Mouse (Mus musculus) heart, postnatal 10 days (tissue): ENCODE results near the gene Il23r. TPM values are rescaled to one million over a fixed set of nuclear protein-coding genes. Genes with fewer than 3 reads are reported as not detected.

ENCODE experiments used
- DNase-seq, 2 experiments: peaks; one replicate each; pipeline ENCODE4 v3.0.0; 2021
- intact Hi-C: fragments of 180-260 bp; cut with DNase I; formaldehyde crosslinking; loops from one replicate; pipeline ENCODE4 v1.15.1; 2025
- total RNA-seq, 2 experiments: library from RNA; stranded (reverse); gene quantifications; 2 replicates each; pipeline ENCODE4 v1.2.3; 2021

Il23r gene
- total RNA-seq, 2 experiments from 2014 or later = not detected

DNA sequence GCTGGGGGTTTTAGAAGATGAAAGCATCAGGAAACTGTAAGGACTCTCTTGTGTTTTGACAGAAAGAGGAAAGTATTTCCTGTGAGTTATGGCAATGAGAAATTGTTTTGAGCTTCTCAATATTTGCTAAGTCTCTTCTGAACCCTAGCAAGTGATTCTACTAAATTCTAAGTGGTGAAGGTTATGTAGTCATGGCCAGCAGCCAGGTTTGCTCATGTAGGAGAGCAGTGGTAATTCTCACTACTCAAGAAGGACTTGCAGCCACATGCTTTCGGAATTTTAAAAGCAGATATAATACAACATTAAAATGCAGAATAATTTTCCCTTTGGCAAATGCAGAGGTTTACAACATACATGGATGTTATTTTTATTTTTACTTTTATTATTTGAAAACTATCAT is 55.9 kb downstream of the Il23r start:
- intact Hi-C loops = loop anchor here (2.0 to 10.0 kb wide), 3 partner anchors 118 to 471 kb away; no protein-coding TSS in a partner anchor
- no peak for DNase-seq

DNA sequence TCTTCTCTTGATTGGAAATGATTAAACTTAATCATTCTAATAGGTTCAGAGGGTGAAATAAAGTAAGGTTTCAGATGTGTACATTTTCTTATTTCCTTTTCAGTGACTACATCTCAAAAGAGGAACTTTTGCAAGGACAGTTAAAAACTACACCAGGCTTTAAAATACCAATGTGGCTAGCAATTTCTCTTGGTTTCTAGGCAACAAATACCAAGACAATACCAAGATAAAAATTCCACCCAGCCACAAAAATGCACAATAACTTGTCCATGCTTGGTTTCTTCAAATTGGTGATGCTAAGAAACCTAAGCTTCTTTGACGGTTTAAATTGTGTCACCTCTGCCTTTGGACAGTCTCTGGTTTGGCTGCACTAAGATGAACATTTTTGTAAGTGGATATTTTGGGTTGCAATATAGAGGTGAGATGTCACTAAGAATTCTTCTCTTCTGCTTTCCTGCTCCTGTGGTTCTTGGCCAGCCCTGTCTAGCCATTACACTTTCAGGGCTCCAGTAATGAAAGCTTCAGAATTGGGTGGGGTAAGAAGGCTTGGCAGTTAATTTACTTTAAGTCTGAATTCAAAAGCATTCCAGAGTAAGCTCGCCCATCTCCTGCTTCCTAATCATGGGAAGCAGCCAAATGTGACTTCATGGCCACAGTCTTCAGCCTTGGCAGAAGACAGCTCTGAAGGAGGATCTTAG is 56.8 kb downstream of the Il23r start:
- intact Hi-C loops = loop anchor here (5.0 to 10.0 kb wide), 2 partner anchors 118 to 470 kb away; no protein-coding TSS in a partner anchor
- peak; percentile 4 to 5 for DNase-seq

DNA sequence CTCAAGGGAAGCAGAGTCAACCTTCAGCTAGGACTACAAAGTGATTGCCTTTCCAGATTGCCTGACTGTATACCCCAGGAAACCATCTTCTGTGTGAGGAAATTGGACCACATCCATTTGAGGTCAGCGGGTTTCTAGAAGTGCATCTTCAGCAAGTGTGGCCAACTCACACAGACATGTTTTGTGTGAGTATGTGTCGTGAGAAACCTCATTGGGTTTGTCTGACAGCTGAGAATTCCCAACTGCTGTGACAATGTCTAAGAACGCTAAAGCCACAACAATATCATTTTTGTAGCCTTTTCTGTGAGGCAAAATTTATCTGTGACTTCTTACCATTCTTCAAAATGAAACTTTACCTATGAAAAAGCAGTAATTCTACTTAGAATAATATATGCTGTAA is 59.8 kb downstream of the Il23r start:
- DNase-seq = no peak

DNA sequence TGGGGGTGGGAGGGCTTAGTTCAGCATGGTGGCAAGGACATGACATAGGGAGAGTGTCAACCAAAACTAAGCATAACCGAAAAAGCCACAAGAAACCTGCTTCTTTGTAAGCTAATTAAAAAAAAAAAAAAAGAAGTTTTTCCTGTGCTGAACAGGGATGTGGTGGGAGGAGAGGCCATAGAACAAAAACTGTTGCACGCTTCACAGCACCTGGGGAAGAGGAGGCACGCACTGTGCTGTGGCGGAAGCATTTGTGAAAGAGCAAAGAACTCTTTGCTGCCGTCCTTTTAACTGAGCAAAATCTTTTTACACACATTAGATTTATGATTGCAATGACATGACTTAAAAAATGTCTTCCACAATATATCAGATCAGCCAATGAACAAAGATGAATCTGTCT is 69.9 kb downstream of the Il23r start:
- DNase-seq = no peak
- intact Hi-C loops = no loop called here

More for the DNA sequence above, 59.8 kb downstream of the Il23r start:
- intact Hi-C loops = loop anchor here (10.0 kb wide), 1 partner anchor 467 kb away; no protein-coding TSS in a partner anchor

DNA sequence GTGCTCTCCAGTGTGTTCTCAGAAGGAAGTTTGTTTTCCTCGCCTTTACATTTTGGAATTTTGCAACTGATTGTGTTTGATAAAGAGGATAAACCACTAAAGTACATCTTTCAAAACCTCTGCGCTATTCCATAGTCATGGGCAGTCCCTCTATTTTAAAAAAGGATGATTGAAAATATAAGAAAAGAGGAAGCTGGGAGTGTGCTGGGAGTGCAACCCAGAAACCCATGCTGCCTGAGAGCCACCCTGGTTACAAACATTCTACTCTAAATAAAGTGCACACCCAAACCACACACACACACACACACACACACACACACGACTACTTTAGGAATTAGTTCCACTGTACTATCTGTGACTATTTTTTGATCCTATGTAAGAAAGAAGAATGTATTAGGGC is 75.1 kb downstream of the Il23r start:
- intact Hi-C loops = no loop called here
- no peak for DNase-seq

DNA sequence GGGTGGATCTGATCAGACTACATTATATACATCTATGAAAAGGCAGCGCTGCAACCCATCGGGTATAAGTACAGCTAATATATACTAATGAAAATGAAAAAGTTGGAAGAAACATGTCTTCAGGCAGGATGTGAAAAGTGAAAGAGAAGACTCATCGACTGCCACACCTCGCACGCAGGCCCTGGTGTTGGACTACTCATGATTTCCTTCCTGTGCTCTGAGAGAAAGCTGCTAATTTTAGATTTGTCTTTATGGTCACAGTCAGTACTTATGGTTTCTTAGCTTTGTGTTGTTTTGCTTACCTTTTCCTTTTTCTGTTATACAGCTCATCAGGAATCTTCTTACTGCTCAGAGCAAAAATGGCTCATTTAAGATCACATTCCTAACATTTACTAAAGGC is 76.4 kb downstream of the Il23r start:
- intact Hi-C loops = no loop called here
- DNase-seq = no peak

DNA sequence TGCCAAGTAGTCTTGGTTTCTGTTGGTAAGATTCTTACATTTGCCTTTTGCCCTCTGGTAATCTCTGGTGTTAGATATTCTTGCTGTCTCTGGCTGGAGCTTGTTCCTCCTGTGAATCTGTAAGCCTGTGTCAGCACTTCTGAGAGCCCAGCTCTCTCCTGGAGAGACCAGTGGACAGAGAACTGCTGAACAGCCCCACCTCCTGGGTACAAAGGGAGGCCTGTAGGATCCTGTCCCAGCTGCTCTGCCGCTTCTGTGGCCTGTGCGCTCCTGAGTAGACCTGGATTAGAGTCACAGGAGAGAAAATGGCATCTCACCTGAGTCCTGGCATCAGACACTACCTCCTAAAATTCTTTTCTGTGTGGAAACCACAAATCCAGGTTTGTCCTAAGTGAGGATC is 78.3 kb downstream of the Il23r start:
- intact Hi-C loops = no loop called here
- DNase-seq = no peak

DNA sequence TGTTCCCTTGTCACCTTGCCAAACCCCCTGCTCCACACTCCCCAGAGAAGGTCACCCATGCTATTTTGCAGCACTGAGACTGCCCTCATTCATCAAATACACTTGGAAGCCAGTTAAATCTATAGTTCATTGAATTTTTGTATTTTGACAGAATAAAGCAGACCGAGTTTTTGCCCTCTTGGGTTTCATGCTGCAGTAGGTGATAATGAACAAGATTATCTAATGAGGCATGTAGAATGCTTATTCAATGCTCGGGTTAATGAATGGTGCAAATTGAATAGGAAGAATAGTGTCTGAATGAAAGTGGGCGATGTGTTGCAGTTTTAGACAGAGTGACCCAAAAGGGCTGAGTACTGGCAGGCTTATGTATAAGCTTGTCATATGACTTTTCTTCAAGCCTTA is 86.4 kb downstream of the Il23r start:
- no peak for DNase-seq

DNA sequence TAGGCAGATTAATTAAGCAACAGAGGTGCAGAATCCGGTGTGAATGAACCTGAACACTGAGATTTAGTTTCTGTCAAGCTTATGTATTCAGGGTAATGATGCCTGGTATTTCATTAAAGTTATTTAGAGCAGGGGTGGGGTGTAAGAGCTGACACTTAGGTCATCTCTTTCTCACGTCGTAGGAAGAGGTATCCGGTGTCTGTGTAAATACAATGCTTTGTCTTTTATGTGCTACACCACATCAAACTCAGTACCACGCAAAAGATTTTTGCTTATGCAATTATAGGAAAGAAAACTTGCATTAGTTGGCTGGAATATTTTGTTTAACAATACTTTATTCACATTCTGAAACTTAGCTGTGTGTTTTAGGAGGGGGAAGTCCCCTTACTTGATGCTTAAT is 92.1 kb downstream of the Il23r start:
- intact Hi-C loops = no loop called here
- no peak for DNase-seq

More for the DNA sequence above, 86.4 kb downstream of the Il23r start:
- intact Hi-C loops = no loop called here

DNA sequence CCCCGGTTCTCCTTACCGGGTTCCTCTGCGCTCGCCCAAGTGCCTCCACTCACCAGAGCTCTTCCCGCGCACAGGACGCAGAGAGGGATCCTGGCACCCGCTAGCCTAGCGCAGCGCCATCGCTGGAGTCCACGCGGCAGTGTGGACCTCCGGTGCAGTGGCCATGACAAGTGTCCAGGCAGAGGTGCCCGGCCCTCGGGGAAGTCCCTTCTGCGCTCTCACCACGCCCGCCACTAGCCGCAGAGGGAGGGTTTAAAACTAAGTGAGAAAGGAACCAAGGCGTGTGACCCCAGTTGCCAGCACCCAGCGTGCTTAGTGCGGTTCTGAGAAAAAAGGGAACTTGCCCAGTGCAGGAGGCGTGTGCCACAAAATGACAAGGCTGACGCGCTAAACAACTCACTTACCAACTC is 115.7 kb downstream of the Il23r start, which contains the start of gene Il12rb2:
Gene Il12rb2 (minus strand): TSS at position 207 of the 410 bp plus-strand sequence.
- peak; percentile 13 for DNase-seq
- intact Hi-C loops = no loop called here

Other genes starting within 250 kb of the Il23r start
- gene Il12rb2, start 115.7 kb downstream of the Il23r start, total RNA-seq = under 1 TPM in 1 of 2 experiments, not detected in 1; 0.07 TPM
- not detected for gene Tacstd2, start 43.9 kb upstream of the Il23r start, total RNA-seq